Mouse (Mus musculus): ENCODE data around the gene R3hdml.

DNA sequence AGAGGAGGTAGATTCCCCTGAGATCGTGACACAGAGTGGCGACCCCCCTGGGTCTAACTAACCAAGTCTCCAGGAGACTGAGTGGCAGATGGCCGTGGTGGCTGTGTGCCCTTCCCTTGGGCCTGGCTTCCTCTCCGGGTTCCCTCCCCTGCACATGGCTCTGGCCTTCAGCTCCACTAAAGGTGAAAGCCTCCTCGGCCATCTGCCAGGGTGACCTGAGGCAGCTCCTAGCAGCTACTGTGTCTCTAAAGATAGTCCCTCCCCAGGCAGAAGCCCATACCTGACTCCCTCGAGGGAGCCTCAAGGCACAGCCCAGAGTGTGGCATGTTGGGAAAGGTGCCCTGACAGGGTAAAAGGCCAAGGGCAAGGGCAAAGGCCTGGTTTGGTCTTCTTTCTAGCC lies 48.6 kb upstream of the R3hdml start:
- TF ChIP-seq EP300 (optimal IDR thresholded peaks at IDR 0.05) (no peak), CTCF (IDR thresholded peaks at IDR 0.05; ENCODE audit: low read depth) (no peak)
